Mouse (Mus musculus): ENCODE data around the gene Zbtb21.
"Not testable (repeated sequence)": the region's sequence is repeated elsewhere in the genome, so short reads cannot be mapped to it uniquely, and the experiment has no call there.

Zbtb21 gene

DNA sequence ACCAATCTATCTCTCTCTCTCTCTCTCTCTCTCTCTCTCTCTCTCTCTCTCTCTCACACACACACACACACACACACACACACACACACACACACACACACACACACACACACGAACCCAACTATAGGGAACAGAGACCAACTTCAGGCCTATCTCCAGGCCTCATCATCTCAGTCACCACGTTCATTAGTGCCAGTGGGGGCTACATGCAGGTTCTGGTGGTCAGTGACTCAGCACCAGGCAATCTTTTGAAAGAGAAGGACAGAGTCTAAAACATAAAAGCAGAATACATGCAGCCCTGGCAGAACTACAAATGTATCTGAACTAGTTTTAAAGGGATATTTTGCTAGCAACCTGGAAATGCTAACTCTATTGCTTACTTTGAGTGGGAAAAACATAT is 15.4 kb downstream of the Zbtb21 start:
- not testable (repeated sequence) for DNase-seq (ENCODE audit: low spot score in 2 of 2)

GRCm38 (mm10) chr16:97941844-97942243 is 20.6 kb downstream of the Zbtb21 start:
- DNase-seq (ENCODE audit: low spot score in 2 of 2), result no peak

DNA sequence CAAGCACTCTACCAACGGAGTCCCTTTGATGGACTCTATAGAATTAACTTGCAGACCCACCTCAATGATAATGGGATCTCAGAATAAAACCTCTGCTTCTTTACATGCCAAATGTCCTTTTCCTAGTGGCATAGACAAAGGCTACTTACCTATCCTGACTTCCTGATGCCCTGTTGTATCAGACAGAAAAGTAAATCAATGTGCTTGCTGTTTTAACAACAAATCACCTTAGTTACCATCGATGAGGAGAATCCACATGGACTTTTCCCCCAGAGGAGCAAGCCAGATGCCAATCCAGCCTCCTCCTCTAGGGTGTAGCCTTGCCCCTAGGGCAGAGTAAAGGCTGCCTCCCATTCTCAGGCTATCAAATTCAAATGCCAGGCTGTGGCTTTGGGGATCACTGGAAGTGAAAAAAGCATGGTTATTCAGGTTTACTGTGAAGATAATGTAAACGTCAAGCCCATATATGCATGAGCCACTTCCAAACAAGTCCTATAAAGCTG is 21.9 kb downstream of the Zbtb21 start:
- no peak for DNase-seq (ENCODE audit: low spot score in 2 of 2)

GRCm38 (mm10) chr16:97935815-97936214 is 26.6 kb downstream of the Zbtb21 start:
- DNase-seq (ENCODE audit: low spot score in 2 of 2), result no peak

- DNase-seq (ENCODE audit: low spot score in 2 of 2), result no peak
Observed at GRCm38 (mm10) chr16:97930231-97930630, 32.2 kb downstream of the Zbtb21 start.

DNA sequence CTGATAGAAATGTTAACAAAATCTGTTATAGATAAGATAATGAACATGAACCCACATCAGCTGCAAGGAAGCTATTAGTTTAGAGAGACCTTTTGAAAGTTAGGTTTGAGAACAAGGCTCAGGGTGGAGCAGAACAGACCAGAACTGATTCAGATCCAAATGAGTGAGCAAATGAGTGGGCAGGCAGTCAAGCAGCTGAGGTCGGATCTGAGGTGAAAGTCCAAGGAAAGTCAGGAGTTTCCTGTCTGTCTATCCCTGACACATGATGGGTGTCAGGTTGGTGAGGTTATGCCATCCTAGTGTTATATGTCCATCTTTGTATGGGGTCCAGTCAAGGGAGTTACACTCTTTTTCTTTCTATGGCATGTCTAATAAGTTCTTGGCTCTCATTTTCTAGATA is 32.9 kb downstream of the Zbtb21 start:
- no peak for DNase-seq (ENCODE audit: low spot score in 2 of 2)

DNA sequence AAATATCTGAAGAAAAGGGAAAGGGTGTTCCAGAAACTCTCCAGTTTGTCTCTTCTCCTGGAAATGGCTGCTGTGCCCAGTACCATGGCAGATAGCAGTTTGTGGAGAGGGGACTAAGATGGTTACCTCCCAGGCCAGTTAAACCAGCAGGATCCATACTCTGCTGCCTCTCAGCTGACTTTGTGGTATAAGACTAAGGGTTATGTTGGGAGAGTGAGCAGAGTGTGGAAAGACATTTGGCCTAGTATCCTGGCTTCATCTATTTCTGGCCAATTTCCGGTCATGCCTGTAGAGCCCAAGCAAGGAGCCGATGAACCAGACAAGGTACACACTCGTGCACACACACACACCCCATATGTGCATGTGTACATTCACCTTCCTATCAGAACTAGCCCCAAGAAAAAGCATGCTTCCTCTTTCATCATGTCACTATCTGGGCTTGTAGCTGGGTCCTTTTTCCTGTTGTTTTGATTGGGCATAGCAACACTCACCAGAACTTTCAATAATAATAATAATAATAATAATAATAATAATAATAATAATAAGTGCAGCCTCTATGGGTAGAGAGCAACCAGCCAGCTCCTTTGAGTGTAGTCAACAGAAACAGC is 35.0 kb downstream of the Zbtb21 start:
- no peak for DNase-seq (ENCODE audit: low spot score in 2 of 2)

- DNase-seq (ENCODE audit: low spot score in 2 of 2), result no peak
Observed at GRCm38 (mm10) chr16:97926381-97926780, 36.0 kb downstream of the Zbtb21 start.

GRCm38 (mm10) chr16:97925760-97926159 is 36.7 kb downstream of the Zbtb21 start:
- no peak for DNase-seq (ENCODE audit: low spot score in 2 of 2)

GRCm38 (mm10) chr16:97923700-97924099 is 38.7 kb downstream of the Zbtb21 start:
- no peak for DNase-seq (ENCODE audit: low spot score in 2 of 2)

GRCm38 (mm10) chr16:97922779-97923126 is 39.7 kb downstream of the Zbtb21 start:
- no peak for DNase-seq (ENCODE audit: low spot score in 2 of 2)

- DNase-seq (ENCODE audit: low spot score in 2 of 2), result peak; percentile 83 to 89
Observed at GRCm38 (mm10) chr16:97921961-97922778, 40.3 kb downstream of the Zbtb21 start.

DNA sequence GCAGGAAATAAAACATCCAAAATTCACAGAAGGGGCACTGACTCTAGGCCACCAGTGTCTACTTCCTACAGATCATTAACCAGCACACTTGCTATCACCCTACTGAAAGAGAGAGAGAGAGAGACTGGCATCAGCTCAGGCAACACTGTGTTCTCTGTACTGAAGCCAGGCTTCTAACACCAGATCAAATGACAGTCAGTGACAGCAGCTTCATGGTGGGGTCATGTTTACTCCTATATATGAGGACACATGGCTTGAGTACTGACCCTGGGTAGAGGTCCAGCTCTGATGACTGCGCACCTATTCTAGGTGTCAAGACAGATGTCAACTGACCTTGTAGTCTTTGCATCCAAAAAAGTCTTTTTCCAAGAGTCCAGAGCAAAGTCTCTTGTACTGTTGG is 41.8 kb downstream of the Zbtb21 start:
- no peak for DNase-seq (ENCODE audit: low spot score in 2 of 2)

DNA sequence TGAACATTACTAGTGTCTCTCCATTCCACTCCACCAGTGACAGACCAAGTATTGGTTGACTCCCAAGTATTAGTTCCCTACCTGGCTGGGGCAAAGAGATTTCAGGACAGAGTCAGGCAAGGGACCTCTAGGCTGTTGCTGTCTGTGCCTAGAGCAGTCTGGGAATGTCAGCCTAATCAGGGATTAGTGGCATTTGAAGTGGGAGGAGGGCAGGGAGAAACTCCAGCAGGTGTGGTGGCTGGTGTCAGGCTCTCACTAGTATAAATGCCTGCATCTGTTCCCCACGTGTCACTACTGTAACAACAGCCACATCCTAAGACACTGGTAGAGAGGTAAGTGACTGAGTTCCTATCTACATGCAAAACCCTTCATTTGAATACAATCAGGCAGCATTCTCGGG is 42.6 kb downstream of the Zbtb21 start:
- no peak for DNase-seq (ENCODE audit: low spot score in 2 of 2)

DNA sequence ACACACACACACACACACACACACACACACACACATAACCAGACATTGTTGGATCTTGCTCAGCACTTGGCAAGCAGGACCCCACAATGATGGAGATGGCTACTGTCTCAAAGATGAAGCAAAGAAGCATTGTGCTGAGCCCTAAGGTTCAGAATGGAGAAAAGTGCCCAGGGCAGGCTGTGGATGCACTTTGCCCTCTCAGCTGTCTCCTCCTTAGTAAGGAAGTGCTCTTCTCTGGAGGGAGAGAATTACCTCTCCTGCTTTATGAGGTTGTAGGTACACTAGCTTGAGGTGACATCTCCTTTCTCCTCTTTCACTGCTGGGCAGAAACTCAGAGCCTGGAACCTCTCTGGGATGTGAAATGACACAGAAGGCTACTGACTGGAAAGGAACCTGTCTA is 49.5 kb downstream of the Zbtb21 start:
- no peak for DNase-seq (ENCODE audit: low spot score in 2 of 2)

DNA sequence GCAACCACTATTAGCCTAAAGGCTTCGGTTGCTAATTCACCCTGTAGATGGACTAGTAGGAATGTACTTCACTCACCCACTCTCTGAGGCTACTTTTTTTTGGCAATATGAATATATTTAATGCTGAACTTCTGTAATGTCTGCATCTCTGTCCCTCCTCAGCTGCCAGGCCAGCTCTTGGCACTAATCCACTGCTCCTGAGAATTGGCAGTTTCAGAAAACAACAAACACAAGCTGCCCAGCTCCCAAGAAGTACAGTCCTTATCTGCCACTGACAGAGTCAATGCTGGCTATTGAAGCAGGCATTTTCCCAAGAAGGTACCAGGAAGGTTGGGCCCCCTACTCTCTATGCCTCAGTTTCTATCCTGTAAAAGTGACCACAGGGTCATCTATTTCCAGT is 53.1 kb downstream of the Zbtb21 start:
- no peak for DNase-seq (ENCODE audit: low spot score in 2 of 2)

- no peak for DNase-seq (ENCODE audit: low spot score in 2 of 2)
Observed at GRCm38 (mm10) chr16:97907496-97907895, 54.9 kb downstream of the Zbtb21 start.

DNA sequence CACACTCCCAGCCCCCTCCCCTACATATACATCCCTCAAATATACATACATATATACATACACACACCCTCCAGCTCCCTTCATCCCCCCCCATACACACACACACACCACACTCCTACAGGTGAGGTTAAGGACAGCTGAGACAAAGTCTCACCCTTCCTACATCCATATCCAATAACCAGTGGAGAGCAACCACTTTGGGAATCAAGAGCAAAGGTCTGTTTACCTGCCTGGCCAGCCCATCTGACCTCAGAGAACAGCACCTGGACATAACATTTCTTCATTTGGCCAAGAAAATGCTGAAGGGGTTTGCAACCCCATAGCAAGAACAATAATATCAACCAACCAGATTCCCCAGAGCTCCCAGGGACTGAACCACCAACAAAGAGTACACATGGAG is 56.1 kb downstream of the Zbtb21 start:
- DNase-seq (ENCODE audit: low spot score in 2 of 2), result no peak

GRCm38 (mm10) chr16:97905449-97905991 is 56.9 kb downstream of the Zbtb21 start:
- DNase-seq (ENCODE audit: low spot score in 2 of 2), result no peak

DNA sequence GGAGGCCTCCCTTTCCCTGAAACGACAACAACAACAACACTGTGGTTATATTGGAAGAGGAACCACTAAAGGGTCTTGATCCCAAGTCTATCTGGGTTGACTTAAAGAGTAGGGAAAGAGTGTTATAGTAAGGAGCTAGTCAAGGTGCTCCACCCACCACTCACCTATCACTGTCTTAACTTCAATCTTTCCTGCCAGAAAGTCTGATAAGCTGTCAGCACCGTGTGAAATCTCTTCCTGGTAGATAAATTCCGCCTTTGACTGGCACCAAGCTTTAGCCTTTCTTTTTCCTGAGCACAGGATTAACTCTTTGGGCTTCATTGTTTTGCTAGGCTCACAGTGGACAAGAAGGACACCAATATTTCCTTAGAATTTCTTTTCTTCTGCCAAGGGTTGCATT is 58.4 kb downstream of the Zbtb21 start:
- DNase-seq (ENCODE audit: low spot score in 2 of 2), result no peak

GRCm38 (mm10) chr16:97897346-97898024 is 64.9 kb downstream of the Zbtb21 start:
- DNase-seq (ENCODE audit: low spot score in 2 of 2), result no peak

Measured in right cerebral cortex, adult 2 months (tissue).